Mouse (Mus musculus): ENCODE measurements at regions not wholly inside any gene's neighbourhood (a gene's known extent, or its start where the extent isn't known, plus 50 kb on each side); places are given as distances from the start of the nearest gene placed in this dataset.
"Not testable (repeated sequence)": the region's sequence is repeated elsewhere in the genome, so short reads cannot be mapped to it uniquely, and the experiment has no call there.

GRCm38 (mm10) chr13:66715191-66716161 is 189.2 kb upstream of the Gm10767 start:
- peak; percentile 2 for DNase-seq (ENCODE audit: low read depth)

GRCm38 (mm10) chr13:66711010-66711409 is 193.7 kb upstream of the Gm10767 start:
- peak; percentile 2 for DNase-seq (ENCODE audit: low read depth)

- DNase-seq (ENCODE audit: low read depth), result not testable (repeated sequence)
Measured at GRCm38 (mm10) chr13:66697983-66698535, 206.7 kb upstream of the Gm10767 start.

- not testable (repeated sequence) for DNase-seq (ENCODE audit: low read depth)
Measured at GRCm38 (mm10) chr13:66680766-66681165, 223.9 kb upstream of the Gm10767 start.

- DNase-seq (ENCODE audit: low read depth), result not testable (repeated sequence)
Measured at GRCm38 (mm10) chr13:66642245-66642644, 201.3 kb upstream of the 2410141K09Rik start.

- not testable (repeated sequence) for DNase-seq (ENCODE audit: low read depth)
Measured at GRCm38 (mm10) chr13:66625761-66626160, 184.8 kb upstream of the 2410141K09Rik start.

- DNase-seq (ENCODE audit: low read depth), result not testable (repeated sequence)
Measured at GRCm38 (mm10) chr13:66586041-66586440, 145.1 kb upstream of the 2410141K09Rik start.

GRCm38 (mm10) chr13:66563616-66564015 is 122.7 kb upstream of the 2410141K09Rik start:
- DNase-seq (ENCODE audit: low read depth), result not testable (repeated sequence)

GRCm38 (mm10) chr13:66556397-66556796 is 115.5 kb upstream of the 2410141K09Rik start:
- DNase-seq (ENCODE audit: low read depth), result not testable (repeated sequence)

GRCm38 (mm10) chr13:66547951-66548350 is 107.0 kb upstream of the 2410141K09Rik start:
- not testable (repeated sequence) for DNase-seq (ENCODE audit: low read depth)

- not testable (repeated sequence) for DNase-seq (ENCODE audit: low read depth)
Measured at GRCm38 (mm10) chr13:66519596-66519995, 78.7 kb upstream of the 2410141K09Rik start.
